Mouse (Mus musculus): ENCODE measurements around the gene Abca4.

- TF ChIP-seq MYOG (IDR thresholded peaks at IDR 0.05; ENCODE audit: control insufficient read depth in 1 of 3, insufficient read depth in 1 of 3, insufficient read length in 2 of 3, low read depth in 2 of 3) = no peak
- no peak for TF ChIP-seq MAX (IDR thresholded peaks at IDR 0.05; ENCODE audit: low read depth)
- TF ChIP-seq MYOD1 (IDR thresholded peaks at IDR 0.05; ENCODE audit: control insufficient read depth in 1 of 3, insufficient read length in 2 of 3, low read depth in 2 of 3) = no peak
- TF ChIP-seq POLR2A (IDR thresholded peaks at IDR 0.05; ENCODE audit: insufficient read length, low read depth) = no peak
- TF ChIP-seq POLR2AphosphoS2 (IDR thresholded peaks at IDR 0.05; ENCODE audit: insufficient read length, low read depth) = no peak
- TF ChIP-seq SRF (IDR thresholded peaks at IDR 0.05; ENCODE audit: control insufficient read depth, insufficient read length, low read depth) = no peak
- no peak for TF ChIP-seq USF1 (IDR thresholded peaks at IDR 0.05; ENCODE audit: low read depth)
- TF ChIP-seq TCF12 (IDR thresholded peaks at IDR 0.05; ENCODE audit: insufficient read depth, poor library complexity, severe bottlenecking) = no peak
Measured at GRCm38 (mm10) chr3:122152431-122152830, 108.2 kb downstream of the Abca4 start.

All from myocyte (in vitro differentiated cells).